Mouse (Mus musculus) embryonic facial prominence, embryonic 15.5 days (tissue): ENCODE results near the gene P2ry1. TPM values are rescaled to one million over a fixed set of nuclear protein-coding genes. Genes with fewer than 3 reads are reported as not detected.
A peak's percentile ranks its signal among the peaks of the same experiment; 100 is the strongest.

Source experiments
- ATAC-seq: fragments of 200-750 bp; cut with Nextera tagmentation; 2 replicates; pipeline ENCODE4 v1.8.0; 2017; ENCODE audit warnings: low read depth, moderate TSS enrichment; ENCODE audit not compliant: insufficient number of reproducible peaks, low FRiP score, low TSS enrichment
- H3K27ac ChIP-seq: fragments of 300-500 bp; sonication (generic); replicated peaks from 2 replicates; pipeline ENCODE4 v1.5.1; 2015; ENCODE audit warnings: mild to moderate bottlenecking, inconsistent platforms
- H3K27me3 ChIP-seq: fragments of 300-500 bp; sonication (generic); 2 replicates; pipeline ENCODE4 v1.6.1; 2015; ENCODE audit warnings: inconsistent platforms
- H3K36me3 ChIP-seq: fragments of 300-500 bp; sonication (generic); 2 replicates; pipeline ENCODE4 v1.6.1; 2015; ENCODE audit warnings: mild to moderate bottlenecking, inconsistent platforms
- H3K4me1 ChIP-seq: fragments of 300-500 bp; sonication (generic); 2 replicates; pipeline ENCODE4 v1.6.1; 2015; ENCODE audit warnings: inconsistent platforms
- H3K4me2 ChIP-seq: fragments of 300-500 bp; sonication (generic); replicated peaks from 2 replicates; pipeline ENCODE4 v1.6.1; 2015; ENCODE audit warnings: mild to moderate bottlenecking, inconsistent platforms
- H3K4me3 ChIP-seq: fragments of 300-500 bp; sonication (generic); replicated peaks from 2 replicates; pipeline ENCODE4 v1.5.1; 2015; ENCODE audit warnings: mild to moderate bottlenecking, inconsistent platforms
- H3K9ac ChIP-seq: fragments of 300-500 bp; sonication (generic); 2 replicates; pipeline ENCODE4 v1.6.1; 2015; ENCODE audit warnings: inconsistent platforms
- H3K9me3 ChIP-seq: fragments of 300-500 bp; sonication (generic); replicated peaks from 2 replicates; pipeline ENCODE4 v1.6.1; 2016; ENCODE audit warnings: inconsistent platforms
- WGBS: fragments of 180-500 bp; shearing (Covaris S2); methylation state at CpG from one replicate; pipeline ENCODE4 v1.1.7; 2015; 5-methylcytosine and 5-hydroxymethylcytosine counted together
- polyA plus RNA-seq: library from polyadenylated mRNA; unstranded; fragments of >200 nt; fragmentation: Nextera tagmentation; extraction: Ambion mirVana; gene quantifications from 2 replicates; pipeline ENCODE4 v1.2.1, GENCODE M21; 2015

Gene P2ry1
- 7.3 and 8.7 TPM in 2 replicates for polyA plus RNA-seq

- no peaks in the 10 kb centered on the region for H3K36me3 ChIP-seq
- peak within 1 kb of the TSS; percentile 92 for H3K4me2 ChIP-seq
- peak within 1 kb of the TSS; percentile 79; the same call in 1 of the 2 replicates for H3K27ac ChIP-seq
- peak within 1 kb of the TSS; percentile 72 for H3K4me3 ChIP-seq
- H3K9ac ChIP-seq: peak within 1 kb of the TSS; percentile 64
- peaks cover 16% of the 10 kb centered on the region; the same call in 1 of the 2 replicates for H3K4me1 ChIP-seq
- ATAC-seq: peak; percentile 98
- H3K27me3 ChIP-seq: no peaks in the 10 kb centered on the region
- no peaks in the 10 kb centered on the region for H3K9me3 ChIP-seq
- under 1% methylated on average over 90 of the region's 90 CpGs for WGBS
Observed at GRCm38 (mm10) chr3:61002587-61003501, at the start of gene P2ry1. TSS of gene P2ry1 (plus strand) at chr3:61002795.

GRCm38 (mm10) chr3:60953199-60953736 lies 49.3 kb upstream of the P2ry1 start:
- H3K36me3 ChIP-seq: no peaks in the 10 kb centered on the region
- H3K9me3 ChIP-seq: no peaks in the 10 kb centered on the region
- H3K4me2 ChIP-seq: no peak overlapping the region
- no peaks in the 10 kb centered on the region for H3K4me1 ChIP-seq
- no peak overlapping the region for H3K9ac ChIP-seq
- WGBS: 78% methylated on average over 5 of the region's 5 CpGs
- H3K27ac ChIP-seq: no peak overlapping the region
- no peak for ATAC-seq
- H3K4me3 ChIP-seq: no peak overlapping the region
- H3K27me3 ChIP-seq: no peaks in the 10 kb centered on the region

- no peak overlapping the region for H3K9ac ChIP-seq
- WGBS: 65% methylated on average over 2 of the region's 2 CpGs
Observed at GRCm38 (mm10) chr3:60954073-60954472, 48.5 kb upstream of the P2ry1 start.

GRCm38 (mm10) chr3:60958769-60959168 lies 43.8 kb upstream of the P2ry1 start:
- H3K36me3 ChIP-seq: no peaks in the 10 kb centered on the region

More at GRCm38 (mm10) chr3:60954073-60954472, 48.5 kb upstream of the P2ry1 start:
- no peaks in the 10 kb centered on the region for H3K36me3 ChIP-seq
- no peaks in the 10 kb centered on the region for H3K9me3 ChIP-seq
- H3K4me2 ChIP-seq: no peak overlapping the region
- ATAC-seq: no peak
- no peaks in the 10 kb centered on the region for H3K27me3 ChIP-seq
- no peak overlapping the region for H3K4me3 ChIP-seq
- H3K27ac ChIP-seq: no peak overlapping the region
- no peaks in the 10 kb centered on the region for H3K4me1 ChIP-seq

GRCm38 (mm10) chr3:60965137-60965536 lies 37.5 kb upstream of the P2ry1 start:
- Histone ChIP-seq H3K27ac (no peak overlapping the region), H3K36me3 (no peaks in the 10 kb centered on the region), H3K4me3 (no peak overlapping the region), H3K9ac (no peak overlapping the region), H3K4me2 (no peak overlapping the region), H3K27me3 (no peaks in the 10 kb centered on the region), H3K4me1 (no peaks in the 10 kb centered on the region), H3K9me3 (no peaks in the 10 kb centered on the region)
- WGBS: 71% methylated on average over 2 of the region's 2 CpGs
- no peak for ATAC-seq

More at GRCm38 (mm10) chr3:60958769-60959168, 43.8 kb upstream of the P2ry1 start:
- WGBS: 80% methylated on average over 2 of the region's 2 CpGs
- no peak for ATAC-seq
- H3K9me3 ChIP-seq: no peaks in the 10 kb centered on the region
- no peak overlapping the region for H3K9ac ChIP-seq
- no peak overlapping the region for H3K4me3 ChIP-seq
- no peak overlapping the region for H3K27ac ChIP-seq
- no peaks in the 10 kb centered on the region for H3K4me1 ChIP-seq
- H3K27me3 ChIP-seq: no peaks in the 10 kb centered on the region
- no peak overlapping the region for H3K4me2 ChIP-seq

- no peak overlapping the region for H3K4me3 ChIP-seq
- no peaks in the 10 kb centered on the region for H3K27me3 ChIP-seq
- no peaks in the 10 kb centered on the region for H3K4me1 ChIP-seq
- H3K9ac ChIP-seq: no peak overlapping the region
- H3K4me2 ChIP-seq: no peak overlapping the region
- WGBS: 83% methylated on average over 1 of the region's 1 CpGs
- H3K27ac ChIP-seq: no peak overlapping the region
- no peaks in the 10 kb centered on the region for H3K9me3 ChIP-seq
- no peaks in the 10 kb centered on the region for H3K36me3 ChIP-seq
- ATAC-seq: no peak
Observed at GRCm38 (mm10) chr3:60974944-60975343, 27.7 kb upstream of the P2ry1 start.

- Histone ChIP-seq H3K27ac (no peak overlapping the region), H3K9ac (no peak overlapping the region), H3K27me3 (no peaks in the 10 kb centered on the region), H3K4me1 (no peaks in the 10 kb centered on the region), H3K4me3 (no peak overlapping the region), H3K9me3 (no peaks in the 10 kb centered on the region), H3K36me3 (no peaks in the 10 kb centered on the region), H3K4me2 (no peak overlapping the region)
- 70% methylated on average over 3 of the region's 3 CpGs for WGBS
- no peak for ATAC-seq
Observed at GRCm38 (mm10) chr3:60982109-60982508, 20.5 kb upstream of the P2ry1 start.

GRCm38 (mm10) chr3:60998064-60998463 lies 4.5 kb upstream of the P2ry1 start:
- Histone ChIP-seq H3K9me3 (no peaks in the 10 kb centered on the region), H3K36me3 (no peaks in the 10 kb centered on the region), H3K27ac (no peak overlapping the region), H3K27me3 (no peaks in the 10 kb centered on the region), H3K9ac (no peak overlapping the region), H3K4me2 (no peak overlapping the region), H3K4me1 (0 out of 2 replicates have a peak, but pooled peaks cover 5% of the 10 kb centered on the region), H3K4me3 (no peak overlapping the region)
- ATAC-seq: no peak
- WGBS: 78% methylated on average over 3 of the region's 3 CpGs

- H3K27me3 ChIP-seq: no peaks in the 10 kb centered on the region
- H3K4me2 ChIP-seq: no peak overlapping the region
- ATAC-seq: no peak
- no peak overlapping the region for H3K9ac ChIP-seq
- H3K9me3 ChIP-seq: no peaks in the 10 kb centered on the region
- no peak overlapping the region for H3K4me3 ChIP-seq
- H3K4me1 ChIP-seq: peaks cover 16% of the 10 kb centered on the region; the same call in 1 of the 2 replicates
- H3K27ac ChIP-seq: no peak overlapping the region
- H3K36me3 ChIP-seq: no peaks in the 10 kb centered on the region
Observed at GRCm38 (mm10) chr3:60999715-61000114, 2.9 kb upstream of the P2ry1 start.

GRCm38 (mm10) chr3:61000747-61001146 lies 1.8 kb upstream of the P2ry1 start:
- Histone ChIP-seq H3K36me3 (no peaks in the 10 kb centered on the region), H3K9ac (no peak overlapping the region), H3K4me2 (no peak overlapping the region), H3K4me3 (no peak overlapping the region), H3K27ac (no peak overlapping the region), H3K4me1 (peaks cover 16% of the 10 kb centered on the region; the same call in 1 of the 2 replicates), H3K9me3 (no peaks in the 10 kb centered on the region), H3K27me3 (no peaks in the 10 kb centered on the region)
- 70% methylated on average over 4 of the region's 4 CpGs for WGBS
- no peak for ATAC-seq

GRCm38 (mm10) chr3:61001852-61002586 lies 576 bp upstream of the P2ry1 start:
- H3K27me3 ChIP-seq: no peaks in the 10 kb centered on the region
- H3K9me3 ChIP-seq: no peaks in the 10 kb centered on the region
- H3K4me1 ChIP-seq: peaks cover 16% of the 10 kb centered on the region; the same call in 1 of the 2 replicates
- peak overlapping the region; percentile 64 for H3K9ac ChIP-seq
- H3K4me2 ChIP-seq: peak overlapping the region; percentile 92
- peak; percentile 70 for ATAC-seq
- WGBS: 2% methylated on average over 20 of the region's 20 CpGs
- no peaks in the 10 kb centered on the region for H3K36me3 ChIP-seq
- peak overlapping the region; percentile 79; the same call in 1 of the 2 replicates for H3K27ac ChIP-seq
- peak overlapping the region; percentile 72 for H3K4me3 ChIP-seq
